Comparison of ENCODE assay signal across 19 mouse cellular contexts in genomic region chr12:21503250-21503649, GRCm38 (mm10).
"Had no signal": no experiment of that assay in that cellular context is flagged by ENCODE, and none has a peak within 500 bp of the region (broad histone marks: within the 10 kb centered on the region; RNA-seq: fewer than 3 reads in every experiment).

No protein-coding gene starts in this region.

- H3K9me3 ChIP-seq: liver, embryonic 12.5 days; liver, embryonic 15.5 days; lung, embryonic 15.5 days; midbrain, embryonic 15.5 days; neural tube, embryonic 13.5 days had no signal

- H3K4me3 ChIP-seq: liver, embryonic 12.5 days; liver, embryonic 15.5 days; lung, embryonic 15.5 days; midbrain, embryonic 12.5 days; midbrain, embryonic 15.5 days; neural tube, embryonic 13.5 days had no signal

- H3K27ac ChIP-seq: liver, embryonic 12.5 days; liver, embryonic 15.5 days; lung, embryonic 15.5 days; midbrain, embryonic 12.5 days; midbrain, embryonic 15.5 days; neural tube, embryonic 13.5 days had no signal

- H3K36me3 ChIP-seq: liver, embryonic 12.5 days; liver, embryonic 15.5 days; lung, embryonic 15.5 days; midbrain, embryonic 12.5 days; midbrain, embryonic 15.5 days; neural tube, embryonic 13.5 days had no signal

- H3K4me1 ChIP-seq: liver, embryonic 12.5 days; liver, embryonic 15.5 days; lung, embryonic 15.5 days; midbrain, embryonic 12.5 days; midbrain, embryonic 15.5 days had no signal

- ATAC-seq: liver, embryonic 12.5 days; midbrain, embryonic 15.5 days had no signal

- H3K9ac ChIP-seq: liver, embryonic 12.5 days; liver, embryonic 15.5 days; lung, embryonic 15.5 days; midbrain, embryonic 12.5 days; midbrain, embryonic 15.5 days; neural tube, embryonic 13.5 days had no signal

- H3K27me3 ChIP-seq: liver, embryonic 12.5 days; liver, embryonic 15.5 days; lung, embryonic 15.5 days; midbrain, embryonic 12.5 days; midbrain, embryonic 15.5 days; neural tube, embryonic 13.5 days had no signal

- DNase-seq: kidney, adult 18-20 months; kidney, adult 9 months; kidney, postnatal 14 days; kidney, postnatal 4 days; liver; lung, adult 18-20 months; lung, postnatal 10 days; lung, postnatal 36 days; right cerebral cortex, adult 18-20 months; right cerebral cortex, postnatal 25 days; spleen, adult 18-20 months; thymus, adult 18-20 months; thymus, postnatal 36 days had no signal

- H3K4me2 ChIP-seq: liver, embryonic 12.5 days; liver, embryonic 15.5 days; lung, embryonic 15.5 days; midbrain, embryonic 12.5 days; midbrain, embryonic 15.5 days; neural tube, embryonic 13.5 days had no signal
